Mouse (Mus musculus) MEL (cell line): ENCODE results near the gene Adamtsl2.

Experiments
- CHD2 ChIP-seq: IDR thresholded peaks from 2 replicates; pipeline ENCODE4 v1.6.1; 2011; ENCODE audit warnings: low read length, improper control_type of control experiment
- CTCF ChIP-seq, 3 experiments: IDR thresholded peaks in 2 of 3; conservative IDR thresholded peaks in 1 of 3; 2 replicates each; pipeline ENCODE4 v1.5.1; 2011 to 2012; ENCODE audit warnings: low read length in 3 of 3, low read depth in 2 of 3, mild to moderate bottlenecking in 2 of 3, improper control_type of control experiment in 1 of 3, inconsistent platforms in 1 of 3, mixed read lengths in 1 of 3, moderate library complexity in 1 of 3; ENCODE audit not compliant: control insufficient read depth in 1 of 3, insufficient read depth in 1 of 3, poor library complexity in 1 of 3, severe bottlenecking in 1 of 3
- E2F4 ChIP-seq: IDR thresholded peaks from 2 replicates; pipeline ENCODE4 v1.6.1; 2011; ENCODE audit warnings: low read depth, low read length, improper control_type of control experiment, borderline replicate concordance
- EP300 ChIP-seq, 2 experiments: IDR thresholded peaks; 2 replicates each; pipeline ENCODE4 v1.6.1; 2011; ENCODE audit warnings: improper control_type of control experiment in 2 of 2, low read length in 2 of 2, low read depth in 1 of 2, mild to moderate bottlenecking in 1 of 2
- ETS1 ChIP-seq: IDR thresholded peaks from 2 replicates; pipeline ENCODE4 v1.6.1; 2012; ENCODE audit warnings: low read depth, mild to moderate bottlenecking, inconsistent platforms, low read length, improper control_type of control experiment, moderate library complexity
- GATA1 ChIP-seq: IDR thresholded peaks from 2 replicates; pipeline ENCODE4 v1.6.1; 2011; ENCODE audit warnings: low read depth, low read length, improper control_type of control experiment
- MAFK ChIP-seq: IDR thresholded peaks from 2 replicates; pipeline ENCODE4 v1.6.1; 2011; ENCODE audit warnings: low read depth, mild to moderate bottlenecking, low read length, improper control_type of control experiment, borderline replicate concordance
- NELFE ChIP-seq: IDR thresholded peaks from 2 replicates; pipeline ENCODE4 v1.6.1; 2011; ENCODE audit warnings: low read depth, low read length, improper control_type of control experiment
- POLR2A ChIP-seq, 2 experiments: IDR thresholded peaks; 2 replicates each; pipeline ENCODE4 v1.6.1; 2011 to 2012; ENCODE audit warnings: low read length in 2 of 2, mild to moderate bottlenecking in 2 of 2, control low read depth in 1 of 2, improper control_type of control experiment in 1 of 2, low read depth in 1 of 2, moderate library complexity in 1 of 2; ENCODE audit not compliant: control insufficient read depth in 1 of 2, insufficient read depth in 1 of 2, poor library complexity in 1 of 2
- POLR2AphosphoS5 ChIP-seq: IDR thresholded peaks from 2 replicates; pipeline ENCODE4 v1.6.1; 2012; ENCODE audit warnings: low read depth, borderline replicate concordance, mild to moderate bottlenecking, inconsistent platforms, low read length, moderate library complexity, mixed read lengths
- RCOR1 ChIP-seq: IDR thresholded peaks from 2 replicates; pipeline ENCODE4 v1.6.1; 2012; ENCODE audit warnings: low read depth, mild to moderate bottlenecking, inconsistent platforms, low read length, improper control_type of control experiment
- SIN3A ChIP-seq: IDR thresholded peaks from 2 replicates; pipeline ENCODE4 v1.6.1; 2012; ENCODE audit warnings: low read length, improper control_type of control experiment, inconsistent platforms
- USF1 ChIP-seq: IDR thresholded peaks from 2 replicates; pipeline ENCODE4 v1.6.1; 2014; ENCODE audit warnings: low read depth, mild to moderate bottlenecking, inconsistent platforms, low read length, improper control_type of control experiment, moderate library complexity
- ZMIZ1 ChIP-seq: IDR thresholded peaks from 2 replicates; pipeline ENCODE4 v1.6.1; 2012; ENCODE audit warnings: low read depth, mild to moderate bottlenecking, inconsistent platforms, low read length, improper control_type of control experiment, moderate library complexity

DNA sequence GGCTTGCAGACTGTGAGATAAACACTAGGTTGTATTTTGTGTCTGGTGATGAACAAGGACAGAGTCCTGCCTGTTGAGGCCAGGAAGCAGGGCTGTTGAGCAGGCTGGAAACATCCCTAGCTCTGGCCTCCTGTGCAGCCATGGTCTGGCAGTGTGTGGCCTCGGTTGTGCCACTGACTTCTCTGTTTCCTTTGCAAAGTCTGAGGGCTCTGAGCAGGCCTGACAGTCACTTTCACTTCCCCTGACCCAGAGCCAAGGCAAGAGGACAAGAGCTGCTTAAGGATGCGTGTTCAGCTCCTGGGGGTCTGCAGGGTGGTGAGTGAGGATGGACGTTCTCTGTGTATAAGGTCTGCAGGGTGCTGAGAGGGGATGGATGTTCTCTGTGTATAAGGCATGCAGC, 49.8 kb downstream of the Adamtsl2 start:
- no peak for TF ChIP-seq GATA1
- TF ChIP-seq POLR2A (IDR thresholded peaks at IDR 0.05; ENCODE audit: control insufficient read depth in 1 of 2, insufficient read depth in 1 of 2, low read depth in 1 of 2, low read length in 2 of 2, poor library complexity in 1 of 2) = no peak
- no peak for TF ChIP-seq SIN3A
- TF ChIP-seq NELFE = no peak
- no peak for TF ChIP-seq CTCF (IDR thresholded peaks at IDR 0.05 in 2 of 3, conservative IDR thresholded peaks at IDR 0.05 in 1 of 3; ENCODE audit: control insufficient read depth in 1 of 3, insufficient read depth in 1 of 3, low read depth in 2 of 3, low read length in 3 of 3, poor library complexity in 1 of 3, severe bottlenecking in 1 of 3)
- no peak for TF ChIP-seq ZMIZ1
- TF ChIP-seq RCOR1 = no peak
- TF ChIP-seq POLR2AphosphoS5 = no peak
- TF ChIP-seq EP300 (IDR thresholded peaks at IDR 0.05; ENCODE audit: low read depth in 1 of 2, low read length in 2 of 2) = no peak
- no peak for TF ChIP-seq ETS1
- TF ChIP-seq E2F4 = no peak
- TF ChIP-seq MAFK = no peak
- no peak for TF ChIP-seq CHD2
- TF ChIP-seq USF1 = no peak
